Mouse (Mus musculus) spleen, adult 12 weeks (tissue): ENCODE measurements around the gene Hnrnpf.
A peak's percentile ranks its signal among the peaks of the same experiment; 100 is the strongest.

ENCODE experiments used
- DNase-seq: peaks from one replicate; pipeline ENCODE4 v3.0.0; 2022; ENCODE audit warnings: low spot score

Hnrnpf gene

GRCm38 (mm10) chr6:117891369-117892160, 8.6 kb upstream of the Hnrnpf start:
- DNase-seq: no peak

- DNase-seq: no peak
These were observed 7.7 kb upstream of the Hnrnpf start for GRCm38 (mm10) chr6:117892386-117892785.

GRCm38 (mm10) chr6:117893435-117893834, 6.7 kb upstream of the Hnrnpf start:
- DNase-seq: no peak

- DNase-seq: no peak
These were observed 2.3 kb upstream of the Hnrnpf start for GRCm38 (mm10) chr6:117897800-117898199.

GRCm38 (mm10) chr6:117901510-117902402, 1.6 kb downstream of the Hnrnpf start:
- DNase-seq: no peak

- no peak for DNase-seq
These were observed 2.4 kb downstream of the Hnrnpf start for GRCm38 (mm10) chr6:117902556-117902955.

GRCm38 (mm10) chr6:117903836-117904235, 3.7 kb downstream of the Hnrnpf start:
- DNase-seq: no peak

- no peak for DNase-seq
These were observed 5.3 kb downstream of the Hnrnpf start for GRCm38 (mm10) chr6:117905260-117905930.

- DNase-seq: no peak
These were observed 5.9 kb downstream of the Hnrnpf start for GRCm38 (mm10) chr6:117906015-117906531.

- peak; percentile 93 for DNase-seq
These were observed 6.6 kb downstream of the Hnrnpf start for GRCm38 (mm10) chr6:117906590-117907271.

GRCm38 (mm10) chr6:117907301-117907978, 7.3 kb downstream of the Hnrnpf start:
- peak; percentile 86 for DNase-seq

- no peak for DNase-seq
These were observed 7.8 kb downstream of the Hnrnpf start for GRCm38 (mm10) chr6:117907979-117908355.

GRCm38 (mm10) chr6:117908424-117908900, 8.3 kb downstream of the Hnrnpf start:
- DNase-seq: no peak

- DNase-seq: no peak
These were observed 10.1 kb downstream of the Hnrnpf start for GRCm38 (mm10) chr6:117910120-117910661.

GRCm38 (mm10) chr6:117914541-117914940, 14.4 kb downstream of the Hnrnpf start:
- DNase-seq: no peak

GRCm38 (mm10) chr6:117916205-117916736, 16.1 kb downstream of the Hnrnpf start:
- DNase-seq: no peak

- DNase-seq: peak; percentile 90
These were observed 16.8 kb downstream of the Hnrnpf start for GRCm38 (mm10) chr6:117916737-117917426.

- DNase-seq: peak; percentile 54
These were observed 17.5 kb downstream of the Hnrnpf start for GRCm38 (mm10) chr6:117917576-117917975.

GRCm38 (mm10) chr6:117918043-117918442, 17.9 kb downstream of the Hnrnpf start:
- DNase-seq: no peak
